Mouse (Mus musculus): ENCODE measurements around the gene Mrps6. TPM values are rescaled to one million over a fixed set of nuclear protein-coding genes. Genes with fewer than 3 reads are reported as not detected.

Mrps6 gene
- polyA plus RNA-seq, 1 experiment from 2014 or later: 106 TPM

- WGBS: 81% methylated on average over 21 of the region's 21 CpGs
- Histone ChIP-seq H3K27me3 (replicated peaks) (no peaks in the 10 kb centered on the region), H3K4me2 (no peak overlapping the region), H3K36me3 (no peaks in the 10 kb centered on the region), H3K4me3 (no peak overlapping the region), H3K27ac (replicated peaks) (no peak overlapping the region), H3K9ac (no peak overlapping the region), H3K4me1 (peaks cover 4% of the 10 kb centered on the region; the same call in 1 of the 2 replicates), H3K9me3 (peaks cover 4% of the 10 kb centered on the region; the same call in 1 of the 2 replicates)
- ATAC-seq (ENCODE audit: extremely low read depth, insufficient number of reproducible peaks, low FRiP score, low TSS enrichment): no peak
These were observed 20.0 kb upstream of the Mrps6 start for GRCm38 (mm10) chr16:92037891-92038607.

GRCm38 (mm10) chr16:92039421-92039820 lies 18.6 kb upstream of the Mrps6 start:
- H3K9me3 ChIP-seq: peaks cover 4% of the 10 kb centered on the region; the same call in 1 of the 2 replicates
- H3K9ac ChIP-seq: no peak overlapping the region
- no peaks in the 10 kb centered on the region for H3K27me3 ChIP-seq (replicated peaks)
- no peaks in the 10 kb centered on the region for H3K36me3 ChIP-seq
- H3K4me1 ChIP-seq: peaks cover 4% of the 10 kb centered on the region; the same call in 1 of the 2 replicates
- no peak overlapping the region for H3K4me2 ChIP-seq
- no peak for ATAC-seq (ENCODE audit: extremely low read depth, insufficient number of reproducible peaks, low FRiP score, low TSS enrichment)
- WGBS: 79% methylated on average over 7 of the region's 7 CpGs
- H3K27ac ChIP-seq (replicated peaks): no peak overlapping the region
- H3K4me3 ChIP-seq: no peak overlapping the region

GRCm38 (mm10) chr16:92039966-92040365 lies 18.1 kb upstream of the Mrps6 start:
- Histone ChIP-seq H3K9me3 (peaks cover 4% of the 10 kb centered on the region; the same call in 1 of the 2 replicates), H3K27ac (replicated peaks) (no peak overlapping the region), H3K9ac (no peak overlapping the region), H3K4me2 (no peak overlapping the region), H3K4me1 (peaks cover 4% of the 10 kb centered on the region; the same call in 1 of the 2 replicates), H3K36me3 (no peaks in the 10 kb centered on the region), H3K4me3 (no peak overlapping the region), H3K27me3 (replicated peaks) (no peaks in the 10 kb centered on the region)
- 89% methylated on average over 11 of the region's 11 CpGs for WGBS
- no peak for ATAC-seq (ENCODE audit: extremely low read depth, insufficient number of reproducible peaks, low FRiP score, low TSS enrichment)

- H3K27ac ChIP-seq (replicated peaks): no peak overlapping the region
- no peak overlapping the region for H3K9ac ChIP-seq
- H3K4me2 ChIP-seq: no peak overlapping the region
- no peaks in the 10 kb centered on the region for H3K27me3 ChIP-seq (replicated peaks)
- WGBS: 85% methylated on average over 7 of the region's 7 CpGs
- no peak overlapping the region for H3K4me3 ChIP-seq
- peaks cover 8% of the 10 kb centered on the region for H3K9me3 ChIP-seq
- no peaks in the 10 kb centered on the region for H3K36me3 ChIP-seq
- no peak for ATAC-seq (ENCODE audit: extremely low read depth, insufficient number of reproducible peaks, low FRiP score, low TSS enrichment)
- H3K4me1 ChIP-seq: peaks cover 17% of the 10 kb centered on the region
These were observed 6.2 kb upstream of the Mrps6 start for GRCm38 (mm10) chr16:92051777-92052310.

- ATAC-seq (ENCODE audit: extremely low read depth, insufficient number of reproducible peaks, low FRiP score, low TSS enrichment): no peak
- Histone ChIP-seq H3K36me3 (no peaks in the 10 kb centered on the region), H3K4me1 (peaks cover 24% of the 10 kb centered on the region), H3K4me2 (no peak overlapping the region), H3K9ac (no peak overlapping the region), H3K4me3 (no peak overlapping the region), H3K27ac (replicated peaks) (no peak overlapping the region), H3K27me3 (replicated peaks) (no peaks in the 10 kb centered on the region), H3K9me3 (peaks cover 8% of the 10 kb centered on the region)
- 72% methylated on average over 10 of the region's 10 CpGs for WGBS
These were observed 5.5 kb upstream of the Mrps6 start for GRCm38 (mm10) chr16:92052569-92052968.

DNA sequence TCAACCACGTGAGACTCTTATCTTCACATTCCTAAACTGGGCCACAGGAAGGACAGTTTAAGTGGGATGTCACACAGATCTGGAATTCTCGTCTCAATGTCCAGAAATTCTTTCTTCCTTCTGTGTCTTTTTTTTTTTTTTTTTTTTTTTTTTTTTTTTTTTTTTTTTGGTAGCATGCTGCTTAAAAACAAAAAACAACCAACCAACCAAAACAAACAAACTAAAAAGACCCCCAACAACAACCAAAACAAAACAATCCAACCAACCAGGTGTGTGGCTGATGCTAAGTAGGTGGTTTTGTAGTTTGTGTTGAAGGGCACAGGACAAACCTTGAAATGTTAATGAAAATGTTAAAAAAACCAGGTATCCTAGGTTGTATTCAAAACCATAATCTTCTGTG lies 1.4 kb upstream of the Mrps6 start:
- H3K36me3 ChIP-seq: peaks cover 11% of the 10 kb centered on the region
- peaks cover 33% of the 10 kb centered on the region for H3K4me1 ChIP-seq
- WGBS: 21% methylated on average over 2 of the region's 2 CpGs
- no peaks in the 10 kb centered on the region for H3K27me3 ChIP-seq (replicated peaks)
- peaks cover 8% of the 10 kb centered on the region for H3K9me3 ChIP-seq
- H3K4me2 ChIP-seq: no peak overlapping the region
- no peak overlapping the region for H3K4me3 ChIP-seq
- H3K9ac ChIP-seq: no peak overlapping the region
- ATAC-seq (ENCODE audit: extremely low read depth, insufficient number of reproducible peaks, low FRiP score, low TSS enrichment): no peak
- 0 out of 2 replicates have a peak overlapping the region, but pooled peaks have one; percentile 87 for H3K27ac ChIP-seq (replicated peaks)

DNA sequence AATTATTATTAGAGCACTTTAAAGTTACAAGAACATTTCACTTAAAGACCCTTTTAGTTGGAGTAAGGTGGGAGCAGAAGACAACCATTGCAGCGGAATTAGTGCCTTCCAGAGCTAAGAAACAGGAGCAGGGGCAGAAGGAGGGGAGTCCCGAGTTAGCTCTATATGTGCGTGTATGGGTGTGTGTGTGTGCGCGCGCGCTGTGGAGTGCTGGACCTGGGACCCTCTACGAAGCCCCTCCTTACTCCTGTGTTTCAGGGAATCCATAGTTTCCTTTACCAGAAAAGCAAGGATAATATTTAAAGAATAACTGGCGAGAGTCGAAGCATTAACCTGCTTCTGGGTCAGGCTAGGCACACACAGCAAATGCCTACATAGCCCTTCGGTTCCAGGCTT lies 616 bp upstream of the Mrps6 start:
- Histone ChIP-seq H3K9ac (peak overlapping the region; percentile 86), H3K27ac (replicated peaks) (peak overlapping the region; percentile 87), H3K36me3 (peaks cover 17% of the 10 kb centered on the region), H3K4me3 (peak overlapping the region; percentile 66), H3K4me2 (peak overlapping the region; percentile 94), H3K27me3 (replicated peaks) (no peaks in the 10 kb centered on the region), H3K9me3 (peaks cover 8% of the 10 kb centered on the region), H3K4me1 (peaks cover 33% of the 10 kb centered on the region)
- 5% methylated on average over 11 of the region's 11 CpGs for WGBS
- no peak for ATAC-seq (ENCODE audit: extremely low read depth, insufficient number of reproducible peaks, low FRiP score, low TSS enrichment)

DNA sequence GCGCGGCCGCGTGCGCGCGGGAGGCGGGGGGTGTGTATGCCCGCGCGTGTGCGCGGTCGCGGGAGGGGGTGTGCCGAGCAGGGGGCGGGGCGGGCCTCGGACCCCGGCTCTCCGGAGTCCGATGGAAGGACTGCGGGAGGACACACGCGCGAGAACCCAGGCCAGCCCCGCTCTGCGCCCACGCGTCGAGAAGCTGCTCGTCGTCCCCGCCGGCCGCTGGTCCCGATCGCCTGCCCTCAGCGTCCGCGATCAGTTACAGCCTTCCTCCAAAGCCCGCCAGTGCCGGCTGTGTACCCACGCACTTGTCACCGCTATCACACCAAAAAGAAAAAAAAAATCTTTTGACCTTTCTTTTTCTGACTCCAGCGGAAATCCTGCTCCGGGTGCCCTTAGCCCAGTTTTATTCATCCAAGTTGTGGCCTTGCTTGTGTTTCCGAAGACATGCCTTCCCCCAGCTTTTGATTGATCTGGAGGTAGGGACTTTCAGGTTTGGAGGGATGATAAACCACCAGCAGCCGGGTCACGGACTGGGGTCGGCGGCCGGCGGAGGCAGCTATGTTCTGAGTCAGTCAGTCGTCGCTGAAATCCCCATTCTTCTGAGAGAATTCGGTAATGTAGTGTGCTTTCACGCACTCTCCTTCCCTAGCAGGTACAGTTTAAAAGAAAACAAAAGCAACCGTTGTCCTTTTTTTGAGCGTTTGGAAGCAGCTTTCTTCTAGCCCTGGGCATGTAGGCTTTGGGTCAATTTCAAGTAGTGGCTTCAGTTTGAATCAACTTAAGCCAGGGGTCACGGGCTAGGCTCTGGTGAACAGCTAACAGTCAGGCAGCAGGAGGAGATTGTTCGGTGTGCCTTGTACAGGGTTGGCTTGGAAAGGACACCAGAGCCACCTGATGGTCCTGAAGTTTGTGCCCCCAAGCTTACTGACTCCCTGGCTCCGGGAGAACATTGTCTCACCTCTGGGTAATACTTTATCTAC lies 862 bp downstream of the Mrps6 start:
- 2% methylated on average over 63 of the region's 63 CpGs for WGBS
- Histone ChIP-seq H3K27ac (replicated peaks) (peak overlapping the region; percentile 87), H3K27me3 (replicated peaks) (no peaks in the 10 kb centered on the region), H3K4me1 (peaks cover 33% of the 10 kb centered on the region), H3K4me2 (peak overlapping the region; percentile 94), H3K4me3 (peak overlapping the region; percentile 66), H3K9me3 (peaks cover 5% of the 10 kb centered on the region), H3K36me3 (peaks cover 32% of the 10 kb centered on the region), H3K9ac (peak overlapping the region; percentile 86)
- 0 out of 2 replicates have a peak, but pooled peaks have one; percentile 12 for ATAC-seq (ENCODE audit: extremely low read depth, insufficient number of reproducible peaks, low FRiP score, low TSS enrichment)

DNA sequence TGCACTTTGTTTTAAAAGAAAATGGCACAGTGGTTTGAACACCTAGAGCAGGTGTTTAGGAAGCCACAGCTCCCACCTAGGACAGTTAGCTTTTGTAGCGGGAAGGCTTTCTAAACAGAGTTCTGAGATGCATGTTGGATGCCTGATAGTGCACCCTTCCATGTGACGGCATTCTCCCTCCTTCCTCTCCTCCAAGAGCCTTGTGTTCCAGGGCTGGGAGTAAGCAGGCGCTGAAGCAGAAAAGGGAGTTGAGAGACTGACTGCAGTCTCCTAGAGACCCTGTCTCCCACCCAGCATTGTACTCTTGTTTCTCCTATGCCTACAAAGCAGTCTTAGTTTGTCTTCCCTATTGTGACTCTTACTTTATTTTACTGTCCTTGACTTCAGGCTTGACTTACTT lies 2.1 kb downstream of the Mrps6 start:
- Histone ChIP-seq H3K4me1 (peaks cover 41% of the 10 kb centered on the region), H3K36me3 (peaks cover 41% of the 10 kb centered on the region), H3K27ac (replicated peaks) (no peak overlapping the region), H3K9ac (no peak overlapping the region; the same call in 1 of the 2 replicates), H3K27me3 (replicated peaks) (no peaks in the 10 kb centered on the region), H3K4me2 (peak overlapping the region; percentile 94), H3K9me3 (no peaks in the 10 kb centered on the region), H3K4me3 (no peak overlapping the region)
- ATAC-seq (ENCODE audit: extremely low read depth, insufficient number of reproducible peaks, low FRiP score, low TSS enrichment): no peak
- 75% methylated on average over 3 of the region's 3 CpGs for WGBS

DNA sequence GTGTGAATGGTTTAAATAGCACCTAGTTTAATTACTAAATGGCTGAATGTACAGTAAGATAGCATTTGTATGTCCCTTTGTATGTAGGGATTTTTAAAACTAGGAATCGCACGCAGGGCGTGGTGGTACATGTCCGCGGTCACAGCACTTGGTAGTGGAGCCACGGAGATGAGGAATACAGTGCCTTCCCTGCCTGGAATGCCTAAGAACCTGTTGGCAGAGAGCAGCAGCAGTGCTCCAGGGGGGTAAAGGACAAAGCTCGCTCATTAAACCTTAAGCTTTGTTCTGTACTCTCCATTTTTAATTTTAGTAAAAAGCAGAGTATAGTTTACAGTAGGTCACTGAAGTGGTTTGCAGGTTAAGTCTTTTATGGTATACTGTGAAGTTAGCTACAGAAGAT lies 3.5 kb downstream of the Mrps6 start:
- no peak overlapping the region for H3K9ac ChIP-seq
- ATAC-seq (ENCODE audit: extremely low read depth, insufficient number of reproducible peaks, low FRiP score, low TSS enrichment): no peak
- 90% methylated on average over 7 of the region's 7 CpGs for WGBS
- peaks cover 38% of the 10 kb centered on the region for H3K4me1 ChIP-seq
- no peak overlapping the region for H3K27ac ChIP-seq (replicated peaks)
- H3K4me3 ChIP-seq: no peak overlapping the region
- no peaks in the 10 kb centered on the region for H3K27me3 ChIP-seq (replicated peaks)
- H3K4me2 ChIP-seq: no peak overlapping the region
- H3K36me3 ChIP-seq: peaks cover 51% of the 10 kb centered on the region
- H3K9me3 ChIP-seq: no peaks in the 10 kb centered on the region

GRCm38 (mm10) chr16:92062832-92063231 lies 4.8 kb downstream of the Mrps6 start:
- Histone ChIP-seq H3K4me1 (peaks cover 30% of the 10 kb centered on the region), H3K36me3 (peaks cover 63% of the 10 kb centered on the region), H3K27me3 (replicated peaks) (no peaks in the 10 kb centered on the region), H3K9me3 (no peaks in the 10 kb centered on the region), H3K9ac (no peak overlapping the region), H3K27ac (replicated peaks) (no peak overlapping the region), H3K4me2 (no peak overlapping the region), H3K4me3 (no peak overlapping the region)
- 97% methylated on average over 1 of the region's 1 CpGs for WGBS
- no peak for ATAC-seq (ENCODE audit: extremely low read depth, insufficient number of reproducible peaks, low FRiP score, low TSS enrichment)

Data from heart, embryonic 13.5 days (tissue).